Mouse (Mus musculus) small intestine, adult 2 months (tissue): ENCODE results near the gene Arhgef40. TPM values are rescaled to one million over a fixed set of nuclear protein-coding genes. Genes with fewer than 3 reads are reported as not detected.

ENCODE experiments used
- H3K27ac ChIP-seq: fragments of 200-500 bp; 2 replicates; pipeline ENCODE4 v1.5.1; 2012; ENCODE audit warnings: low read depth, low read length, control low read depth, inconsistent platforms; ENCODE audit not compliant: insufficient read depth
- H3K27me3 ChIP-seq: fragments of 200-500 bp; 2 replicates; pipeline ENCODE4 v1.6.1; 2012; ENCODE audit warnings: mild to moderate bottlenecking, moderate library complexity, low read length, inconsistent platforms; ENCODE audit not compliant: control insufficient read depth, insufficient read depth
- H3K36me3 ChIP-seq: fragments of 200-500 bp; 2 replicates; pipeline ENCODE4 v1.6.1; 2012; ENCODE audit warnings: mild to moderate bottlenecking, low read length, control low read depth, inconsistent platforms; ENCODE audit not compliant: control insufficient read depth, insufficient read depth
- H3K4me1 ChIP-seq: fragments of 200-500 bp; 2 replicates; pipeline ENCODE4 v1.6.1; 2012; ENCODE audit warnings: low read length, inconsistent platforms, mixed read lengths; ENCODE audit not compliant: control insufficient read depth, insufficient read depth, insufficient read length
- H3K4me3 ChIP-seq: fragments of 200-500 bp; 2 replicates; pipeline ENCODE4 v1.5.1; 2012; ENCODE audit warnings: low read depth, mild to moderate bottlenecking, control low read depth, inconsistent platforms, low read length, moderate library complexity
- CTCF ChIP-seq: fragments of 200-500 bp; IDR thresholded peaks from 2 replicates; pipeline ENCODE4 v1.5.1; 2012; ENCODE audit warnings: low read depth, mild to moderate bottlenecking, control low read depth, inconsistent platforms, low read length, moderate library complexity, mixed read lengths; ENCODE audit not compliant: insufficient replicate concordance, insufficient read length; ENCODE audit errors: extremely low read depth
- POLR2A ChIP-seq: fragments of 200-500 bp; IDR thresholded peaks from 2 replicates; pipeline ENCODE4 v1.6.1; 2012; ENCODE audit warnings: low read depth, mild to moderate bottlenecking, control low read depth, inconsistent platforms, low read length, moderate library complexity
- WGBS: fragments of 180-500 bp; shearing (Covaris S2); methylation state at CpG from one replicate; pipeline ENCODE4 v1.1.7; 2018; 5-methylcytosine and 5-hydroxymethylcytosine counted together
- polyA plus RNA-seq: library from polyadenylated mRNA; depleted of rRNA; stranded (reverse); fragments of >200 nt; gene quantifications from 2 replicates; pipeline ENCODE4 v1.2.3, GENCODE M21; 2012; rRNA removed

The Arhgef40 gene
- 12.7 and 19.1 TPM in 2 replicates for polyA plus RNA-seq

DNA sequence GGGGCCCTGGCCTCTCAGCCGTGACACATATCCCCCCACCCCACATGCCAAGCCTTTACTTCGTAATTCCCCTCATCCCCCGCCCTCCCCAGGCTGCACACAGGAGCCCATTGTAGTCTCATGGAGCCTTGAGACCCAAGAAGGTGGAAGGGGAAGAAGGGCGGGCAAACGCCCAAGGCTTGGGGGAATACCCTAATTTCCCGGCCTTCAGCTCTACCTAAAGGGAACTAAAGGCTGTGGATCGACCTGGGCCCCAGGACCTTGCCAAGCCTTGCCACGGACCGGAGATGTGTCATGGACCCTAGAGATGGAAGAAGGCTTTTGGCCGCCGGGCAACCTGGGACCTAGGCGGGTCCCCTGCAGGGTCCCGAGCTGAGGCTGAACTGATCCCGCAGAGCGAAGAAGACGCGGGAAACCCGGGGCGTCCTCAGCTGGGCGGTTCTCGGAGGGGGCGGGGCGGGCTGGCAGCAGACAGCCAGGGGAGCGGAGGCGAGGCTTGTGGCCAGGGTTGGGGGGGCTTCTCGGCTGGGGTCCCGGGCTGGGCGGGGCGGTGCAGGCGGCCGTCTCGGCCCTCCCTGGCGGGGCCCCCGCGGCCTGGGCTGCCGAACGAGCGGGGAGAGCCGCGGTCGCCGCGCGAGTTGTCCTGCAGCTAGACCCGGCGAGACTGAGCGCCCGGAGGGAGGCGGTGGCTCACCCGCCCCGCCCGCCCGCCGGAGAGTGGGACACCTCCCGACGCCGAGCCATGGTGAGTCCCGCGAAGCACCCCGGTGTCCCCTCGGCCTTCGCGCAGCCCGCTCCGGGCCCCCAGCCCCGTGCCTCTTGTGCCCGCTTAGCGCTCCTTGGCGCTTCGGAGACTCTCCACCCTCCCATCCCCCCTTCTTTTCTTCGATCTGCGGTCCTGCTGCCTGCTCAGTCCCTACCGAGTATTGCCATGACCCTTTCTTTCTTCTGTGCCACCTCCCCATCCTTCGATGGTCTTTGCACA, at the start of gene Arhgef40:
Gene Arhgef40 (plus strand): TSS at position 473 of the 985 bp plus-strand sequence.
- no peak for TF ChIP-seq POLR2A
- no peak for TF ChIP-seq CTCF
- peak within 1 kb of the TSS; percentile 82 for H3K4me3 ChIP-seq
- H3K27me3 ChIP-seq: 0 out of 2 replicates have a peak, but pooled peaks cover 8% of the 10 kb centered on the region
- peaks cover 5% of the 10 kb centered on the region for H3K4me1 ChIP-seq
- 2% methylated on average over 69 of the region's 74 CpGs for WGBS
- peak within 1 kb of the TSS; percentile 68; the same call in 1 of the 2 replicates for H3K27ac ChIP-seq
- H3K36me3 ChIP-seq: no peaks in the 10 kb centered on the region

DNA sequence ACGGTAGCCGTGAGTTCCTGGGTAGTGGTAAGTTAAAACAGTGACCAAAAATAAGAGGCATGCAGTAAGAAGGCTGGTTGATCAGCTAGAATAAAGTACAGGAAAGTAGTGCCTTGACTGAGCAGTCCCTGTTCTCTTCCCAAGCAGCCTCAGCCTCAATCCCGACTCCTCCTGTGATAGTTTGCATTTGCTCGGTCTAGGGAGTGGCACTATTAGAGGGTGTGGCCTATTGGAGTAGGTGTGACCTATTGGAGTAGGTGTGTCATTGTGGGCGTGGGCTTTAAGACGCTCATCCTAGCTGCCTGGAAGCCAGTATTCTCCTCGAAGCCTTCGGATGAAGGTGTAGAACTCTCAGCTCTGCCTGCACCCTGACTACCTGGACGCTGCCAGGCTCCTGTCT, 45.5 kb upstream of the Arhgef40 start:
- no peak overlapping the region for H3K4me3 ChIP-seq
- TF ChIP-seq CTCF (no peak), POLR2A (no peak)
- WGBS: 79% methylated on average over 9 of the region's 9 CpGs
- H3K27ac ChIP-seq: no peak overlapping the region
- no peaks in the 10 kb centered on the region for H3K36me3 ChIP-seq
- peaks cover 4% of the 10 kb centered on the region; the same call in 1 of the 2 replicates for H3K4me1 ChIP-seq
- H3K27me3 ChIP-seq: no peaks in the 10 kb centered on the region

- Histone ChIP-seq H3K27ac (no peak overlapping the region), H3K4me1 (peaks cover 4% of the 10 kb centered on the region; the same call in 1 of the 2 replicates), H3K27me3 (no peaks in the 10 kb centered on the region), H3K36me3 (no peaks in the 10 kb centered on the region), H3K4me3 (no peak overlapping the region)
- WGBS: 42% methylated on average over 8 of the region's 8 CpGs
- no peak for TF ChIP-seq POLR2A
- TF ChIP-seq CTCF: no peak
These were observed 43.5 kb upstream of the Arhgef40 start for GRCm38 (mm10) chr14:51940944-51941560.

DNA sequence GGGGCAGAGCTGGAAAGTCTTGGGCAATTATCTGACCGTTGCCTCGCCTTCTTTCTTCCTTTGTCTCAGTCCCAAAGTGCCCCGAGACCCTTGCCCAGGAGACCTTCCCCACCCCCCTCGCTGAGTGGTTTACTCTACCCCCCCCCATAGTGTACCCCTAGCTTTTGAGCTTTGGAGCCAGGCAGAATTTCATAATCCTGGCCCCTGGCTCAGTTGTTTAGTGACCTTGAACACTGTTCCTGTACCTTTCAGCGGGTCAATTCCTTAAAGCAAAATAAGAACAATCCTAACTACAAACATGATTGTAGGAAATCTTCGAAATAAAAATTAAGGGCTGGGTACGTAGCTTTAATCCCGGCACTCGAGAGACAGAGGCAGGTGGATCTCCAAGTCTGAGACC, 42.9 kb upstream of the Arhgef40 start:
- Histone ChIP-seq H3K27ac (no peak overlapping the region), H3K36me3 (no peaks in the 10 kb centered on the region), H3K4me1 (peaks cover 4% of the 10 kb centered on the region; the same call in 1 of the 2 replicates), H3K27me3 (no peaks in the 10 kb centered on the region), H3K4me3 (no peak overlapping the region)
- 61% methylated on average over 9 of the region's 9 CpGs for WGBS
- TF ChIP-seq CTCF (no peak), POLR2A (no peak)

- Histone ChIP-seq H3K27ac (no peak overlapping the region), H3K4me3 (no peak overlapping the region), H3K36me3 (no peaks in the 10 kb centered on the region), H3K4me1 (peaks cover 4% of the 10 kb centered on the region; the same call in 1 of the 2 replicates), H3K27me3 (no peaks in the 10 kb centered on the region)
- WGBS: 72% methylated on average over 7 of the region's 7 CpGs
- TF ChIP-seq POLR2A (no peak), CTCF (no peak)
These were observed 42.3 kb upstream of the Arhgef40 start for GRCm38 (mm10) chr14:51942236-51942635.

GRCm38 (mm10) chr14:51943336-51943735, 41.2 kb upstream of the Arhgef40 start:
- TF ChIP-seq POLR2A (no peak), CTCF (no peak)
- 51% methylated on average over 6 of the region's 6 CpGs for WGBS

DNA sequence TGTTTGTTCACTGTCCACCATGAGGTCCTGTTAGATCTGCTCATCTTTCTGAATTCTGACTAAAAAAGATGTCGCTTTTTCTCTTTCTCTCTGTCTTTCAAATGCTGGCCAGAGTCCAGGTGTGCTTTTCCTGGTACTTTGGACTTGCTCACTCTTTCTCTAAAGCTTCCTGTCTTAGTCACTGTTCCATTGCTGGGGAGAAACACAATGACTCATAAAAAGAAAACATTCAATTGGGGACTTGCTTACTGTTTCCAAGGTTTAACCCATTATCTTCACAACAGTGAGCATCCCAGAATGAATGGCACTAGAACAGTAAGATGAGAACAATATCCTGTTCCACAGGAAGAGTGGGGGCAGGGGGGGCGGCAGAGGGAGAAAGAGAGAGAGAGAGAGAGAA, 24.2 kb upstream of the Arhgef40 start:
- Histone ChIP-seq H3K27me3 (no peaks in the 10 kb centered on the region), H3K36me3 (no peaks in the 10 kb centered on the region), H3K27ac (no peak overlapping the region), H3K4me1 (peaks cover 2% of the 10 kb centered on the region; the same call in 1 of the 2 replicates), H3K4me3 (no peak overlapping the region)
- TF ChIP-seq POLR2A (no peak), CTCF (no peak)
- 55% methylated on average over 2 of the region's 2 CpGs for WGBS

More at GRCm38 (mm10) chr14:51943336-51943735, 41.2 kb upstream of the Arhgef40 start:
- H3K36me3 ChIP-seq: no peaks in the 10 kb centered on the region
- H3K4me3 ChIP-seq: no peak overlapping the region
- no peak overlapping the region for H3K27ac ChIP-seq
- peaks cover 4% of the 10 kb centered on the region; the same call in 1 of the 2 replicates for H3K4me1 ChIP-seq
- H3K27me3 ChIP-seq: no peaks in the 10 kb centered on the region
